Mouse (Mus musculus) spleen, postnatal 36 days (tissue): Measurements from ENCODE around the gene Topors.
A peak's percentile ranks its signal among the peaks of the same experiment; 100 is the strongest.
"Not testable (repeated sequence)": the region's sequence is repeated elsewhere in the genome, so short reads cannot be mapped to it uniquely, and the experiment has no call there.

ENCODE experiments used
- DNase-seq, 2 experiments: peaks; one replicate each; pipeline ENCODE4 v3.0.0; 2022; ENCODE audit warnings: low spot score in 2 of 2, mixed read lengths in 1 of 2

Topors gene

GRCm38 (mm10) chr4:40269430-40270032 is at the start of gene Topors, which contains the start of gene Smim27:
Topors (minus strand) TSS chr4:40269850.
Smim27 (plus strand) TSS chr4:40269579.
- DNase-seq, result peak; percentile 94 to 95

DNA sequence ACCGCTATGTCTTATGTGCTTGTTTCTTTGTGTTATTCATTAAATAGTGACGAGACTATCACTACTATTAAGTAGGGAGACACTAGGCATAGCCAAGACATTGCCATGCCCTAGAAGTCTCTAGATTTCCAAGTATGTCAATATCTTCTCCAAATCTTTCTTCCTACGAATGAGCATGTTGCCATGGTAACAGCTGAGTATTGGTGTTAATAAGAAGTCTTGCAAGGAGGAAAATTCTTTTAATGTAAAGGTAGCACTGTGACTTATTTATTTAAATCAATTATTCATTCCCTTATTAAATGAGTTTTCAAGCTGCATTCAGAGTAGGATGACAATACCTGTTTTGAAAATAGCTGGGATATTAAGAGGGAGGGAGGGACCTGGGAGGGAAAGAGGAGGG is 47.8 kb upstream of the Topors start:
- DNase-seq, result no peak

DNA sequence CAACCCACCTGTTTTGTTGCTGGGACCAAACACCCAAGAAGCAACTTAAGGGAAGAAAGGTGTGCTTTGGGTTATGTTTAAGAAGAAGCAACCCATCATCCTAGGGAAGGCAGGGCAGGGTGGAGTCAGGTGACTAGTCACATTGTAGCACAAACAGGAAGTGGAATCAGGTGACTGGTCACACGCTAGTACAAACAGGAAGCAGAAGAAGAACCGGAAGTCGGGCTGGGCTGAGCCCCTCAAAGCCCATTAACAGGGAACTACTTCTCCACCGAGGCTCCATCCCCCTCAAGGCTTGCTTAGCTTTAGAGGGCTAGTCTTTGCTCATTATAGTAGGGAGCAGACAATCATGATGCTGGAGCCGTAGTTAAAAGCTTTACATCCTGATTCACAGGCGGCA is 43.4 kb upstream of the Topors start:
- peak; percentile 14 to 29 for DNase-seq

- DNase-seq, result no peak
These were observed 42.6 kb upstream of the Topors start for GRCm38 (mm10) chr4:40312213-40312612.

DNA sequence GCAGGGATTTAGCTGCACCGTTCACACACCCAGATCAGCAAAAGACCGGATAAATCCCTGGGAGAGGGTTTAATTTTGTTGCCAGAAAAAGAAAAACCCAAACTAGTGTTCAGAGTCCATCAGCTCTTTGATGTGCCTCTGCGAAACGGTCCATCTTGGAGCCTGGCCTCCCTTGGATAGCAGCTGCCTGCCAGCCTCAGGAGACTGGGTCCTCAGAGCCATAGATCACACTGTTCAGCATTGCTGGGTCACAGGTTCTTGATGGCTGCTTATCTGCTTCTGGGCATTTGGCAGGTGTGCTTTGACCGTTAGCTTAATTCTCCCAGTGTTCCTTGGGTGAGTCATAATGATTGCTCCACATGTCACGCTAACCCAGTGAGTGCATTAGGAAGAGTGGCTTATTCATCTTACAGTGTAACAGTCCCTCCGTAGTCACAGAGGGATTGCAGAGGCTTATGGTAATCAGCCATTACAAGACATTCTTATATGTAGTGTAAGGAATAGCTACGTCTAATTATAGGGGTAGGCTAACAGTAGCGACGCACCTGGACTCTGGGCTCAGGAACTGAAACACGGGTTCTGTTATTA is 41.2 kb upstream of the Topors start:
- DNase-seq, result no peak

DNA sequence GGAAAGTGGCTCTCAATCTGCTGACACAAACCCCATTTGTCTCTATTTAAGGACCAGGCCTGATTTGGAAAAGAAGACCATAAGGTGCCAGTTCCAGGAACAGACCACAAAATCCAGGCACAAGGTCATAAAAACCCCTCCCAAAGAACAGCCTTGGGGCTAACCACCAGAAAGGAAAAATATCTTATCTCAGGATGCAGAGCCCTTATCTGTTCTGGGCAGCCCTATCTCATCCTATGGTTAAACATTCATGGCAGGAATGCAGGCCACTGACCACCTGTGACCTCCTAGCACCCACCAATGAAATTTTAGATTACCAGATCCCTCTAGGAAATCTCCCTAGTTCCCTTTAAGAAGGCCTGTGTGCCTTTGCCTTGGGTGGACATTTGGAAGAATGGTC is 40.0 kb upstream of the Topors start:
- DNase-seq, result no peak

GRCm38 (mm10) chr4:40302445-40303125 is 32.9 kb upstream of the Topors start:
- DNase-seq, result no peak

GRCm38 (mm10) chr4:40301076-40301789 is 31.6 kb upstream of the Topors start:
- DNase-seq, result peak; percentile 20 to 51

DNA sequence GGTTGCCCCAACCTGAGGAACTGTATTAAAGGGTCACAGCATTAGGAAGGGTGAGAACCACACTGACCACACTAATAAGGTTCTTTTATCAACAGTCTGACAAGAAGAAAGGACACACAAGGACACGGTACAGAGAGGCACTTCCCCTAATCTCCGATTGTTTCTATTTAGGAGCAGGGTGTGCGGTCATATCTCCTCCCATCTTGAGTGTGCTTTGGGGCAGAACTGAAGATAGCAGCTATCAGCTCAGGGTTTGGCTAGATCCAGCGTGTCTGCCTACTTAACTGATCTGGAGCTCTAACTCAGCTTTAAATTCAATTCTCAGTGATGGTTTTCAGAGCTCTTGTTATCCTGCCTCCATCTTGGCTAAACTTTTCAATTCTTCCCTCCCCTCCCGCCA is 29.5 kb upstream of the Topors start:
- no peak for DNase-seq

DNA sequence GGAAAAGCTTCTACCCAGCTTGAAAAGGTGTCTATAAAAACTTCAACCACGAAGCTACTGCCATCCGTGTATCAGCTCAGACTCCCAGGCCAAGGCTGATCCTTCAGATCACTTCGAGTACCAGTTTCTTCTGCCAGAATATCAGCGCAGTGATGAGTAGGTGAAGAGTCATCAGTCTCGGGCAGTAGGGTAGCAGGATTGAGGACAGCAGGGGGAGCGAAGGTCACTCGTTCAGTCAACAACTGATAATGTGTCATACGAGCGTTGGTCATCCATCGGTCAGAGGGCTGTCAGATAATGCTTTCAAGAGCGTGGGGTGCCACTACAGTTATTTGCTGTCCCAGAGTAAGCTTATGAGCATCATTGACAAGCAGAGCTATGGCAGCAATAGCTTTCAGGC is 21.9 kb upstream of the Topors start:
- DNase-seq, result not testable (repeated sequence)

GRCm38 (mm10) chr4:40289046-40289445 is 19.4 kb upstream of the Topors start:
- no peak for DNase-seq

DNA sequence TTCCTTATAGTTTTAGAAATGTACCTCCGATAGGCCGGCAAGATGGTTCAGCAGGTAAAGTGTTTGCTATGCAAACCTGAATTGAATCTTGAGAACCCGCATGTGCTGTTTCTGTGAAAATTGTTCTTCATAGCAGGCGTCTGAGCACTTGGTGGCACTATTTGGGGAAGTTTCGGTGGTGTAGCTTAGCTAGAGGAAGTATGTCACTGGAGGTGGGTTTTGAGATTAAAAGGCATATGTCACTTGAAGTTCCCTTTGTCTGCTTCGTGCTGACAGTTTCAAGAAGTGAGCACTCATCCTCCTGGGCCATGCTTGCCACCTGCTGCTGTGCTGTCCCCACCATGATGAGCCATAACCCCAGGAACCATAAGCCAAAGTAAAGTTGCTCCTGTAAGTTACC is 17.8 kb upstream of the Topors start:
- peak; percentile 18 to 22 for DNase-seq

DNA sequence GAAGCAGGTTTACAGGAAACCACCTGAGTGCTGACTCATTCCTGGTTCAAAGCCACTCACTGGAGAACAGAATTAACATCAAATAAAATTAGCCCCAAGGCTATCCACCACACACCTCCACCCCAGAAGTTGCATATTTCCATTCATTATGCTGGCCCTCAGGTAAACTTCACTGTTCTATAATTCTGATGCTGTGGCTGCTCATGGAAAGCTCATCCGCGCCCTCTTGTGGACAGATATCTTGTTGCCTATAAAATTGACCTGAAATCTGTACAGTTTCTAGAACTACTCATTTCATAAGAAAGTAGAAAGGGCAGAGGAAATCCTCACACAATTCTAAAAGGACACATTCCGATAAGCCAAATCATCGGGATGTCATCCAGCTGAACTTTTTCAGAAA is 15.9 kb upstream of the Topors start:
- peak; percentile 63 to 70 for DNase-seq

DNA sequence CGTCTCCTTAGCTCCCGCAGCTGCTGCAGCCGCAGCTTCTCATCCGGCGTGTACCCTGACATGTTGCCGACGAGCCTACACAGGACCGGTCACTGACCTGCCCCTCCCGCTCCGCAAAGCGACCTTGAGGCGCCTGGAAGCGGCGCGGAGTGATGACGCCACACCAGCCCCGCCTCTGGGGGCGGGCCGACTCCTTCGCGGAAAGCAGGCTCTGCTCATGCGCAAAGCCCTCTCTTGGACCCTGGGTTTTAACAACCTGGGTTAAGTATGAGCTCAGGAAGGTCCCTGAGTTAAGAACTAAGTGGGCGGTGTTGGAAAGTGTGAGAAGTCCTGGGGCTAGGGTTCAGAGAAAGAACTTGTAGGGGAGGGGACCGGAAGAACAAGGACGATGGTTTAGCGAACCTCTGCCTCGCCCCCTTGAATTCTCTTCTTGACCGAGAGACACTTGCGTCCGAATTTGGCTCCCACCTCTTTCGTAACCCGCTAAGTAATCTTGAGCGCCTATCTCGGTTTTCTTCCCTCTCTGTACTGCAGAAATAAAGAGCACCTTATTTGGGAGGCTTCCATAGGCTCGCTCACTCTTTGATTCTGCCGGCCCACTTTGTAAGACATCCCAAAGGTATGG is 9.7 kb upstream of the Topors start, which contains the start of gene Ndufb6:
TSS of gene Ndufb6 (minus strand) at position 146 of the 625 bp plus-strand sequence.
- DNase-seq, result peak; percentile 89

DNA sequence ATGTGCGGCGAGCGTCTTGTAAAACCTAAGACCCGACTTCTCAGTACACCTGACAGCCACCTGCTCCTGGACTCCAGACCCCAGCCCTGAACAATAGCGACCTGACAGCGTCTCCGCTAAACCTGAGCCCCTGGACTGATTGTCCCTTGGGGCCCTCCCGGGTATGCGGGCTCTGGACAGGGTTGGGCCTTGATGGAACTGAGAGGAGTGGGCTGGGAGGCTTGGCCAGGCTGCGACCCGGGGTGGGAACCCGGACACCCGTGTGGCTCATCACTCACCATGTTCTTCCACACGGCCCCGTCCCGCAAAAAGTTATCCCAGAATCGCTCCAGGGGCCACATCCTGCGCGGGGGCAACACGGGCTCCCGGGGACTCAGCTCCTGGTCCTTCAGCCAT is 9.2 kb upstream of the Topors start:
- DNase-seq, result no peak

DNA sequence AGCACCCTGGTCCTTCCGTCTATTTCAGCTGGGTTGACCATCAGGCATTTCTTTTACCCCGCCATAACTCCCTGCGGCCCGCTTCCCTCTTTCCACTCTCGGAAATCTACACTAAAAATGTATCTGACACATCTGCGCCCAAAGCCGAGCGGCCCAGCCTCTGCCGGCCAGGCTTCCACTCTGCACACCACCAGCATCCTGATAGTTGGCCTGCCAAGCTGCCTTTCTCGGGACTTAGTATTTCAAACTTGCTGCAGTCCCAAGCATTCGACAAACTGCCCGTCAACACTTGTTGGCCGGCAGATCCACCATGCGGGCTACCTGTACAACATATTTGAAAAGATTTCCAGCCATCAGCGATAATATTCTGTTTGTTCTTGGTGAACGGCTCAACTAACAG is 815 bp downstream of the Topors start:
- DNase-seq, result no peak

DNA sequence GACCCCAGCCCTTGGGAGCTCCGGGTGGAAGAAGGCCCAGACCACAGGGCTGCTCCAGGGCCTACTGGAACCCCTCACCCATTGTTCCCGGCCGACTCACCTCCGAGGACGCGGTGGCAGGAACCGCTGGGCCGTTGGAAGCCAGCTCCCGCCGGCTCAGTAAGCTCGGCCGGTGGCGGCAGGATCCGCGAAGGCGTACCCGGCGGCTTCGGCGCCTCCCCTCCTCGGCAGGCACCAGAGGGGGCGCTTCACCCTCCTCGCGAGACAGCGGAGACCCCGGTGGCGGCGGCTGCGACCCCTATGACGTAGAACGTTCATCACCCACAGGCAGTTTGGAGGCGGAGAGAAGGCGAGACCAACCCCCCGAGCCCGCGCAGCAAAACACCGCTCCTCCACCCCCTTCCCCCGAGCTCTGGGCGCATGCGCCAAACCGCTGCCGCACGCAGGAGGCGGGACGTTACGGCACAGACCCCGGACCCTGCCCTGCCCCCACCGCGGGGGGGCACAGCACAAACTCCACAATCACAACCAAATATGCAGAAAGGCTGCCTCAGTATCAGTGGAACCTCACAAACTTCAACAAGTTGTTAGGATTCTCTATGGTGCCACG is 1.3 kb downstream of the Topors start:
- DNase-seq, result peak; percentile 88 to 89

DNA sequence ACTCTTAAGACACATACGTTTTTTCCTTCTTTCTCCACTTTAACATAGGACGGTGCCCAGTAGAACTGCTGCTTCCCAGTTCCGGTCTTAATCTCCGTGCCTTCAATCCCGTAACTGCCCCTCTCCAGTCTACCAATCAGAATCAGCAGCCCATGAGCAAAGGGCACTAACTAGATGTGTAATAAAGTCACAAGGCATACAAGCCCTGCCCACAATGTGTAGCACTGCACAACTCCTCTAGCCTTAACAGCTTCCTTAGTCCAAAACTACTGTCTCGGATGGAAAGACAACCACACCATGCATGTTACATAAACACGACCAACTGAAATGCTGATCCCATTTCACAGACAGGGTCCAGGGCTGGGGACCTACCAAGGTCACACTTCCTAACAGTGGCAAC is 2.0 kb downstream of the Topors start:
- DNase-seq, result no peak

DNA sequence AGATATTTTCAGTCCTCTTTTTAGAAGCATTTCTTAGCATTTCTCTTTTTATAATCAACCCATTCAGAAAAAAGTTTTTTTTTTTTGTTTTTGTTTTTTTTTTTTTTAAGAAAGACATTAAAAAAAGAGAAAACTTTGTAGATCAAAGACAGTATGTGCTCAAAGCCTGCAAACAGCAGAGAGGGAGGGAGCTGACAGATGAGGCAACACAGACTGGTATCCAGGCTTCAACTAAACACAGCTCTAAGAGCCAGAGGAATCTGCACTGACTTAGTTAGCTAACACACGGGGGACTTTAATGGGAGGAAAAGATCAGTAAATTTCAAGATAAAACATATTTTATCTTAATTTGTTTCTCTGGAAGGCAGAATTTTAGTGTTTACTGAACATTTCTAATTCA is 5.3 kb downstream of the Topors start:
- no peak for DNase-seq

DNA sequence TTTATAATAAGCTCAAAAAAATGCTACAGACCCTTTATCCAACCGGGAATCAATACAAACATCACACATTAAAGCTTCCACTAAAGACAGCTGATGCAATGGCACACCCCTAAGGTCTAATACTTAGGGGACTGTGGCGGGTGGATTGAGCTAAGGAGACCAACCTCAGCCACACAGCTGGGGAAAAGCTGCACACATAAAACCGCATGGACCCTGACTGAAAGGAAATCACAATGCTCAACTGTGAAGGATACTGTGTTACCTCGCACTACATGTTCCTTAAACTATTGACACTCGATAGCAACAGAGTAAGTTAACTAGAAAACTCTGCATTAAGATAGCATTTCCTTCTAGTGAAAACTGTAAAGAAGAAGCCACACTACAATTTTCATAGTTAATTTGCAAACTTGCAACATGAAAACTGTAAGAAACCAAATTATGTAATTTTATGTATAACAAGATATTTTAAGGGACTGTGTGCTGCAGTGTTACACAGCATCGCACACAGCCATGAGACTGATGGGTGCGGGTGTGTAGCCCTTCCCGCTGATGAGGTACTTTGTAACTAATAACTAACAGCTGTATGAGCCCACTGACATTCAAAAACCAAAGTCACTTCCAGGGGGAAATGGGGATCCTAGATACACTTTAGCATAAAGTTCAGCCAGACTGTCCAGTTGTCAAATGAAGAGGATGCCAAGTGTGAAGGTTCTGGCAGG is 15.1 kb downstream of the Topors start:
- DNase-seq, result no peak

DNA sequence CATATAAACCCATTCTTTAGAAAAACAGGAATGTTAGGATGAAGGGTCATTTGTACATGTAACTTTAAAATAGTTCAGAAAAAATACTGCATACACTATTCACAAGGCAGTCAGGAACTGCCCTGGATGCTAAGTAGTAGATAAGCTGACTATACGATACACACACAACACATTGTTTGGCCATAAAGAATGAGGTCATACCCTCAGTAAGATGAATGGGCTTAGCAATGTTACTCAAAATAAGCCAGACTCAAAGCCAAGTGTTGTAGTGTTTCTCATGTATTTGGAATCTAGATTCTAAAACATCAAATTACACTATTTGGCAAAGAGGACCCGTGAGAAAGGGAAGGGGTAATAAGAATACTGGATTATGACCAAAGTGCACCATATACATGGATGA is 15.9 kb downstream of the Topors start:
- no peak for DNase-seq
